Comparison of ENCODE assay signal across 8 mouse cellular contexts in the genomic region with DNA sequence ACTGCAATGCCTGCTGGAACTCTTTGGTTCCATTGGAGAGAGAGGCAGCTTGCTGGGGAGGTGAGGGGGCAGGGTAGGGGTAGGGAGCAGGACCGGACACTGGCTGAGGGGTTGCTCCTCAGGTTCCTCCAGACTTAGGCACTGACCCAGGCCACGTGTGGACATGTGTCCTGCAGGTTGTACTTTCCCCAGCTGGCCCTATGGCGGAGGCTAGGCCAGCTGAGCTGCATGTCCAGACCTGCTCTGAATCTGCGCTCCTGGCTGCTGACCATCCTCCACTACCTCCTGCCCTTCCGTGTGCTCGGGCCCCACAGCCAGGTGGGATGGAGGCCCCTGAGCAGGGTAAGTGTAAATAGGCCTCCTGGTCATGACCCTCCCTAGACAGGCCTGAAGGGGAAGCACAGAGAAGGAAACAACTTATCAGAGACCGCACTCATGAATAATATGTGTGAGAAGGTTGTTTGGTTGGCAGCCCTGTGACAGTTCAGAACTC.
DNase-seq lines count a peak whose midpoint lies in the region; ATAC-seq lines count a peak whose summit lies in the region.
"Not testable (repeated sequence)": the region's sequence is repeated elsewhere in the genome, so short reads cannot be mapped to it uniquely, and the experiment has no call there.

No protein-coding gene starts in this region.

- not testable (repeated sequence) for H3K27me3 ChIP-seq in forebrain, embryonic 14.5 days (replicated peaks; ENCODE audit: control insufficient read depth, insufficient read depth, low read length); lung, embryonic 16.5 days (ENCODE audit: control insufficient read depth, insufficient read depth, low read depth, low read length); neural tube, embryonic 15.5 days (replicated peaks)

- ATAC-seq in forebrain, embryonic 14.5 days, result peak; percentile 10
- peak; percentile 5 to 9 for ATAC-seq in hematopoietic stem cell, adult 5-6 weeks (replicated peaks in 1 of 2; ENCODE audit: insufficient read depth in 1 of 2, low FRiP score in 2 of 2, low TSS enrichment in 1 of 2, low read depth in 1 of 2, poor library complexity in 2 of 2, severe bottlenecking in 2 of 2)
- ATAC-seq in lung, embryonic 16.5 days (ENCODE audit: low read depth), result peak; percentile 19
- peak; percentile 21 for ATAC-seq in neural tube, embryonic 15.5 days (ENCODE audit: low FRiP score)

- DNase-seq in ES-CJ7 (ENCODE audit: low read depth, low spot score), result peak; percentile 50
- DNase-seq in cerebellum, adult 9-10 months, result peak; percentile 62
- not testable (repeated sequence) for DNase-seq in forebrain, embryonic 14.5 days (ENCODE audit: low spot score)
- peak; percentile 29 to 59 for DNase-seq in kidney, postnatal 4 days
- DNase-seq in thymus, postnatal 0 days (ENCODE audit: low spot score), result peak; percentile 37

- H3K4me2 ChIP-seq in forebrain, embryonic 14.5 days (ENCODE audit: low read length); lung, embryonic 16.5 days (ENCODE audit: low read depth, low read length); neural tube, embryonic 15.5 days: not testable (repeated sequence)

- not testable (repeated sequence) for H3K4me1 ChIP-seq in forebrain, embryonic 14.5 days (ENCODE audit: control insufficient read depth, insufficient read depth, low read length); lung, embryonic 16.5 days (replicated peaks; ENCODE audit: control insufficient read depth, insufficient read depth, low read length); neural tube, embryonic 15.5 days

- not testable (repeated sequence) for H3K36me3 ChIP-seq in forebrain, embryonic 14.5 days (ENCODE audit: control insufficient read depth, insufficient read depth, low read length); lung, embryonic 16.5 days (ENCODE audit: control insufficient read depth, insufficient read depth, low read length); neural tube, embryonic 15.5 days

- whole genome bisulfite sequencing in forebrain, embryonic 14.5 days, result 92% methylated on average over 5 of the region's 7 CpGs
- 87% methylated on average over 5 of the region's 7 CpGs for WGBS in lung, embryonic 16.5 days
- 95% methylated on average over 4 of the region's 7 CpGs for WGBS in neural tube, embryonic 15.5 days

- H3K9me3 ChIP-seq in forebrain, embryonic 14.5 days (replicated peaks; ENCODE audit: control insufficient read depth, low read length), result peaks cover 15% of the 10 kb centered on the region
- not testable (repeated sequence) for H3K9me3 ChIP-seq in lung, embryonic 16.5 days (ENCODE audit: control insufficient read depth, low read length)
- peaks cover 13% of the 10 kb centered on the region for H3K9me3 ChIP-seq in neural tube, embryonic 15.5 days (replicated peaks)

- H3K27ac ChIP-seq in forebrain, embryonic 14.5 days (ENCODE audit: low read depth, low read length); lung, embryonic 16.5 days (ENCODE audit: low read length); neural tube, embryonic 15.5 days (replicated peaks): not testable (repeated sequence)

- H3K4me3 ChIP-seq in forebrain, embryonic 14.5 days (ENCODE audit: low read depth, low read length); lung, embryonic 16.5 days (ENCODE audit: low read length); neural tube, embryonic 15.5 days (replicated peaks): not testable (repeated sequence)

- not testable (repeated sequence) for H3K9ac ChIP-seq in forebrain, embryonic 14.5 days (ENCODE audit: low read length); lung, embryonic 16.5 days (ENCODE audit: low read length); neural tube, embryonic 15.5 days (replicated peaks)
